Mouse (Mus musculus): ENCODE measurements around the gene Helb.
A peak's percentile ranks its signal among the peaks of the same experiment; 100 is the strongest.

The Helb gene

GRCm38 (mm10) chr10:120092548-120092947 lies 20.2 kb downstream of the Helb start:
- no peak for DNase-seq

DNA sequence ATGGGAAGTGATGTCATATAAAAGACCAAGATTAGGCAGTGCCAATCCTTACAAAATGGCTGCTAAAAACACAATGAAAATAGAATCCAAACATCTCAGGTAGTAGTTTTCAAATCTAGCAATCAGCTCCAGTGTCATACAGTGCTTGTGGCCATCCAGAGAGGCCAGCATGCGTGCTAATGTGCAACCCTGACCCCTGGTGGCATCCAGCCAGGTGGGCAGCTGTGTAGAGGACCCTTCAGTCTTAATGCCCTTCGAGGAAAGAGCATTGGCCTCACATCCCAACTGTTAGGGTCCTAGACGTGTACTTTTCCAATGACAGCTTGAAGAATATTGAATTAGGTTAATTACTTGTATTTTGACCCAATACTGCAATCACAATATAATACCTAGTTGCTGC lies 34.9 kb downstream of the Helb start:
- no peak for DNase-seq

DNA sequence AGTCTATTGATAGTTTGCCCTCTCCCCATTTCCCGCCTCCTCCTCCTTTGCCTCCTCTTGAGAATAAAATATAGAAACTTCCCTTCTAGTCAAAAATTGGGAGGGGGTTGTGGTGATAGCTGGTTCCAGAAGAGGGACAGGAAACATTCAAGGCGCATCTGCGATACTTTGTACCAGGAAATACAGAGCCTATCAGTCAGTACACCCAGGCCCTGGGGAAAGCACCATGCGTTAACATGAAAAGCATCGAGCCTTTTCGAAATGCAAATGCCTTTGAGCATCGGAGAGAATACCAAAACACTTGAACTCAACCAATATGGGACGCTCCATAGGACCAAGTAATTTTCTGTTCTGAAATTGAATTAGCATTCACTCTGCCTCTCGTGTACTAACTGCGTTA lies 46.5 kb downstream of the Helb start:
- DNase-seq, result no peak

GRCm38 (mm10) chr10:120064424-120064823 lies 48.4 kb downstream of the Helb start:
- peak; percentile 49 to 72 for DNase-seq

DNA sequence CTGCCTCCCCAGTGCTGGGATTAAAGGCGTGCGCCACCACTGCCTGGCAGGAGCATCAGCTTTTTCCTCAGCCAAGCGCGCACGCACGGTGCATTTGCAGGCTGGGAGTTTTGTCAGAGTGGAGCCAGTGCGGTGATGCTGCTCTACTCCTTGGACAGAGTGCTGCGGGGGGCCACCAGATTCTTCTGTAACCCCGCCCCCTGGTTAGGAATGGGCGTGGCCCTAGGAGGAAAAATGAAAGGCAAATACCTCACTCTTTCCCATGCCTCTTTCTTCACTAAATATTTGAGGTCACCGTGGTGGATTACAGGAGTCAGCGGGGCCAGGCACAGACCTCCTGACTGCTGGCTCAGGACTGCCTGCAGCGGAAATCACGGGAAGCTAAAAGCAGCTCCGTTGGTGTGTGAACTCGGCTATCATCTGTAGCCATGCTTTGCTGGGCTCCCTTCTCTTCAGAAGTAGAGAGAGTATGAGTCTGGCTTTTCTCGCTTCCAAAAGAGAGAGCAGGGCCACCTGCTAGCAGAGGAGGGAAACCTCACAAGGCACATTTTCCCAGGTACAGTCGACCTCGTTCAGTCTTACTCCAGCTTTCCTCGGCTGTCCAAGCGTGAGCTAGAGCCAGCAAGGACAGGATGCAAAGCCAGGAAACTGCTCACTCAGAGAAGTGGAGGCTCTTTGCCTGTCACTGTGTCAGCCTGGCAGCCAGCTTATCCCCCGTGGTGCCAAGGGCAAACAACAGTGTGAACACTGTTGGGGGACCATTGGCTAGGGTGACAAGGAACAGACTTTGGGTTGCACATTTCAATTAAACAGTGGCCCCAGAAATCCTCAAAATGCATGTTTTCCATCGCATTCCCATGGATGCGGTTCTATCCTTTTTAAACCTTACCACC lies 51.3 kb downstream of the Helb start:
- peak; percentile 14 to 48 for DNase-seq

DNA sequence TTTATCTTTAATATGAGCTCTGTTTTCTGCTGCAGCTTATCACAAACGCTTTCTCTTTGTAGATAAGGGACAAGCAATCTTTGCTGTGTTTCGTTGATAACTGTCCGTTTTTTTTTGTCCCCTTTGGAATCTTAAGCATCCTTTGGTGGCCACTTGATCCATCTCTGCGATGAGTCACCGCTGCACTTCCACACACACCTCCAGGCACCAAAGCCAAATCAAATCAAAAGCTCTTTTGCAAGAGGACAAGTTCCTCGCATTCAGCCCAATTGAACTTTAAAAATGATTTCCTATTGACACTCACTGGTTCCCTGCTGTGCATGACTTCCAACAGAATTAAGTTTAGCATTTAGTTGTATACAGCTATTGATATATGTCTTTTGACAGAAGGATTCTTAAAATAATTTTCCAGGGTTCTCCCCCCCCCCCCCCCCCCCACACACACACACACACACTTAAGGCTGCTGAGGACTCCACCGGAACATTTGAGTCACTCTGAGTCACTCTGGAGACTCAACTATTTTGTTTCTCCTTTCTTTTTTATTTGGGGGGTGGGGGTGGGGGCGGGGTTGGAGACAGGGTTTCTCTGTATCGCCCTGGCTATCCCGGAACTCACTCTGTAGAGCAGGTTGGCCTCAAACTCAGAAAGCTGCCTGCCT lies 52.1 kb downstream of the Helb start:
- no peak for DNase-seq

DNA sequence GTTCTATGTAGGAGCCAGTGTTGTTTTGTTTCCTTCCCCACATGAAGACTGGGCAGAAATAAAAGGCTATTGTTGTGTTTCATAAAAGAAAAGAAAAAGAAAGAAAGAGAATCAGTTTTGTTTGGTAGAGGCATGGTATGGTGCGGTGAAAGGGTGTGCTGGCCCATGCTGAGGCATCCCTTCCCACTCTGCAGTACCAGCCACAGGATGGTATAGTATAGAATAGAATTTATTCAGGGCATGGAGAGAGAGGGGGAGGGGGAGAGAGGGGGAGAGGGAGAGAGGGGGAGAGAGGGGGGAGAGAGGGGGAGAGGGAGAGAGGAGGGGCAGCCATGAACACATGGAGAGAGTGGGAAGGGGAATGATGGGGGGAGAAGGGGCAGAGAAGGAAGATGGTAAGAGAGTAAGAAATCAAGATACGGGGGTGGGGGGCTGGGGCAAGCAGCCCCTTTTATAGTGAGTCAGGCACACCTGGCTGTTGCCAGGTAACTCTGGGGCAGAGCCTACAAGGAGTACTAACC lies 68.0 kb downstream of the Helb start:
- DNase-seq, result no peak

DNA sequence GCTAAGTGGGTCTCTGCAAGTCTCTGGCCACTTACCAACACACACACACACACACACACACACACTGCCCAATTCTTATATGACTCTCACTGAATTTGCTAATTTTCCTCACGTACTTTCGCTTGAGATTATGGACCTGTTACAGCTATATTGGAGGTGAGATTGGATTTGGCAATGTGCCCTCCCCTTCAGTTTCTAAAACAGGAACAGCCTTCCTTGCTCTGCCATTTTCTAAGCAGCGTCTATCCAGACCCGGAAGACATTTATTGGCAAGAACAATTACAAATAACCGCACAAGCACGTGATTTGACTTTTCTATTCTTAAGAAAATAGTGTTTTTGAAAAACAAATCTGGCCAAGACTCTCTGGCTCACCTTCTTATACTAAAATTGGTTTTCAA lies 68.5 kb downstream of the Helb start:
- DNase-seq, result no peak

- DNase-seq, result no peak
Observed at GRCm38 (mm10) chr10:120038194-120038593, 74.6 kb downstream of the Helb start.

- DNase-seq, result no peak
Observed at GRCm38 (mm10) chr10:120035824-120036223, 77.0 kb downstream of the Helb start.

DNA sequence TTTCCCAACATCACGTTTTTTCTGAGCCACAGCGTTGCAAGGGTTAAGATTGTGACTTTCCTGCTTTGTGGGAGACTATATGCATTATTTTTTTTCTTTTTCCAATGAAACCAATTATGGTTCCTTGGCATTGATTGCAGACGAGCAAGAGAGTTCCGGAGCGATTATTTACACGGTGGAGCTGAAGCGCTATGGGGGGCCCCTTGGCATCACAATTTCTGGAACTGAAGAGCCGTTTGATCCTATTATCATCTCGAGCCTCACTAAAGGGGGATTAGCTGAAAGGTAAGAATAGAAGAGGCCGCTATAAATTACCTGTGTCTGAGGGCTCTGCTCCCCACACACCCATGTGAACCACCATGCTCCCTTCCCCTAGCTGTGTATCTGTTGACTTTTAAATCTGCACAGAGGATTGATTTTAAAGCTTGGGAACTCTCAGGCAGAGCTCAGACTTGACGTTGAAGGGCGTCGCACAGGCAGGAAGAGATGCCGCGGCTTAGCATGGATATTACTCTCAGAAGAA lies 77.5 kb downstream of the Helb start:
- no peak for DNase-seq

DNA sequence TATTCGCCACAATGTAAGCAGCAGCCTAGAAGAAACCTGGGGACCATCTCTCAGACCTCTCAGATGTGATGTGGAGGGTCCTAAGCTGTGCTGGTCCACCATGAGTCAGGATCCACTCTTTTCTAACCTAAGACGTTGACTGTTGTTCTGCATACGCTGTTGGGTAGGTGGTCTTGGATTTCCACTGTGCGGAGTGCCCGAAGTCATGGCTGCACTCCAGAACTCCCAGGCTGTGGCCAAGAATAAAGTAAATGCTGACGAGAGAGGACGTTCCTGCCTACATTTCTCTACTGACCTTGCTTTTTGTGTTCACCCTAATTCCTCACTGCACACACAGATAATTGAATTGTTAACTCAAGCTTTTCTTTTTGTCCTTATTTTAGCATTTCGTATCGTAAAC lies 78.9 kb downstream of the Helb start:
- DNase-seq, result no peak

Measured in cerebellum, postnatal 25 days (tissue).